Mouse (Mus musculus) neural tube, embryonic 14.5 days (tissue): ENCODE measurements around the gene Olfr1423. TPM values are rescaled to one million over a fixed set of nuclear protein-coding genes. Genes with fewer than 3 reads are reported as not detected.
"Not testable (repeated sequence)": the region's sequence is repeated elsewhere in the genome, so short reads cannot be mapped to it uniquely, and the experiment has no call there.

Source experiments
- ATAC-seq: fragments of 200-750 bp; cut with Nextera tagmentation; 2 replicates; pipeline ENCODE4 v1.8.0; 2017; ENCODE audit warnings: low read depth, mild to moderate bottlenecking, moderate TSS enrichment, moderate library complexity
- H3K27ac ChIP-seq: fragments of 300-500 bp; sonication (generic); 2 replicates; pipeline ENCODE4 v1.5.1; 2014; ENCODE audit warnings: low read depth, mild to moderate bottlenecking, control low read depth, low read length, moderate library complexity, mixed read lengths
- H3K27me3 ChIP-seq: fragments of 300-500 bp; sonication (generic); 2 replicates; pipeline ENCODE4 v1.6.1; 2014; ENCODE audit warnings: low read length; ENCODE audit not compliant: control insufficient read depth, insufficient read depth
- H3K36me3 ChIP-seq: fragments of 300-500 bp; sonication (generic); 2 replicates; pipeline ENCODE4 v1.6.1; 2014; ENCODE audit warnings: low read length, mixed read lengths; ENCODE audit not compliant: control insufficient read depth, insufficient read depth
- H3K4me1 ChIP-seq: fragments of 300-500 bp; sonication (generic); 2 replicates; pipeline ENCODE4 v1.6.1; 2014; ENCODE audit warnings: low read length; ENCODE audit not compliant: control insufficient read depth, insufficient read depth
- H3K4me2 ChIP-seq: fragments of 300-500 bp; sonication (generic); 2 replicates; pipeline ENCODE4 v1.6.1; 2014; ENCODE audit warnings: mild to moderate bottlenecking, low read depth, low read length, control low read depth
- H3K4me3 ChIP-seq: fragments of 300-500 bp; sonication (generic); 2 replicates; pipeline ENCODE4 v1.5.1; 2014; ENCODE audit warnings: low read depth, low read length, control low read depth, mixed read lengths
- H3K9ac ChIP-seq: fragments of 300-500 bp; sonication (generic); replicated peaks from 2 replicates; pipeline ENCODE4 v1.6.1; 2014; ENCODE audit warnings: low read depth, mild to moderate bottlenecking, control low read depth, low read length, mixed read lengths
- H3K9me3 ChIP-seq: fragments of 300-500 bp; sonication (generic); 2 replicates; pipeline ENCODE4 v1.6.1; 2016; ENCODE audit warnings: low read length; ENCODE audit not compliant: control insufficient read depth
- WGBS: fragments of 180-500 bp; shearing (Covaris S2); extraction: QIAGEN DNeasy Blood & Tissue Kit; methylation state at CpG from one replicate; pipeline ENCODE4 v1.1.7; 2014; 5-methylcytosine and 5-hydroxymethylcytosine counted together
- polyA plus RNA-seq: library from polyadenylated mRNA; unstranded; fragments of >200 nt; fragmentation: Nextera tagmentation; extraction: Ambion mirVana; gene quantifications from 2 replicates; pipeline ENCODE4 v1.2.1, GENCODE M21; 2014

Olfr1423 gene
- polyA plus RNA-seq, result not detected in 2 replicates

- H3K4me1 ChIP-seq, result no peaks in the 10 kb centered on the region
- H3K4me2 ChIP-seq, result no peak within 1 kb of the TSS
- 81% methylated on average over 2 of the region's 2 CpGs for WGBS
- H3K4me3 ChIP-seq, result no peak within 1 kb of the TSS
- H3K9me3 ChIP-seq, result no peaks in the 10 kb centered on the region
- ATAC-seq, result no peak
- no peaks in the 10 kb centered on the region for H3K36me3 ChIP-seq
- H3K27me3 ChIP-seq, result no peaks in the 10 kb centered on the region
- H3K27ac ChIP-seq, result no peak within 1 kb of the TSS
- no peak within 1 kb of the TSS for H3K9ac ChIP-seq
These were observed at the start of gene Olfr1423 for GRCm38 (mm10) chr19:12041217-12041616. Olfr1423 (minus strand) TSS chr19:12041317.

GRCm38 (mm10) chr19:12077631-12078030, 36.5 kb upstream of the Olfr1423 start, which contains the start of gene Olfr1425:
Olfr1425 (minus strand) TSS chr19:12077731.
- not testable (repeated sequence) for H3K27ac ChIP-seq, H3K4me2 ChIP-seq, H3K9me3 ChIP-seq, ATAC-seq, H3K4me1 ChIP-seq, H3K9ac ChIP-seq, H3K4me3 ChIP-seq, H3K36me3 ChIP-seq, H3K27me3 ChIP-seq
- WGBS, result 88% methylated on average over 4 of the region's 4 CpGs

- WGBS, result 75% methylated on average over 1 of the region's 1 CpGs
These were observed 28.4 kb upstream of the Olfr1423 start for GRCm38 (mm10) chr19:12069546-12069945.

GRCm38 (mm10) chr19:12067806-12068205, 26.7 kb upstream of the Olfr1423 start:
- 77% methylated on average over 1 of the region's 1 CpGs for WGBS
- not testable (repeated sequence) for H3K4me2 ChIP-seq, H3K4me3 ChIP-seq, H3K36me3 ChIP-seq, H3K27me3 ChIP-seq, ATAC-seq, H3K4me1 ChIP-seq, H3K9me3 ChIP-seq, H3K27ac ChIP-seq, H3K9ac ChIP-seq

More at GRCm38 (mm10) chr19:12069546-12069945, 28.4 kb upstream of the Olfr1423 start:
- not testable (repeated sequence) for H3K4me1 ChIP-seq, H3K36me3 ChIP-seq, H3K4me3 ChIP-seq, H3K27me3 ChIP-seq, H3K9ac ChIP-seq, H3K27ac ChIP-seq, ATAC-seq, H3K4me2 ChIP-seq, H3K9me3 ChIP-seq

GRCm38 (mm10) chr19:12062582-12062981, 21.5 kb upstream of the Olfr1423 start, which contains the start of gene Olfr1424:
Olfr1424 (minus strand) TSS chr19:12062682.
- not testable (repeated sequence) for H3K9me3 ChIP-seq, H3K27ac ChIP-seq, H3K36me3 ChIP-seq, H3K9ac ChIP-seq, H3K4me2 ChIP-seq, ATAC-seq, H3K4me1 ChIP-seq, H3K27me3 ChIP-seq, H3K4me3 ChIP-seq
- WGBS, result 97% methylated on average over 1 of the region's 1 CpGs

GRCm38 (mm10) chr19:12043163-12043562, 2.0 kb upstream of the Olfr1423 start:
- Histone ChIP-seq H3K36me3 (no peaks in the 10 kb centered on the region), H3K9me3 (no peaks in the 10 kb centered on the region), H3K4me3 (no peak overlapping the region), H3K4me1 (no peaks in the 10 kb centered on the region), H3K4me2 (no peak overlapping the region), H3K27ac (no peak overlapping the region), H3K9ac (no peak overlapping the region), H3K27me3 (no peaks in the 10 kb centered on the region)
- no peak for ATAC-seq
- 92% methylated on average over 5 of the region's 5 CpGs for WGBS

- Histone ChIP-seq H3K9ac (no peak overlapping the region), H3K4me2 (no peak overlapping the region), H3K27ac (no peak overlapping the region), H3K36me3 (no peaks in the 10 kb centered on the region), H3K27me3 (no peaks in the 10 kb centered on the region), H3K4me1 (no peaks in the 10 kb centered on the region), H3K9me3 (no peaks in the 10 kb centered on the region), H3K4me3 (no peak overlapping the region)
- ATAC-seq, result no peak
These were observed 3.4 kb downstream of the Olfr1423 start for GRCm38 (mm10) chr19:12037727-12038126.

- H3K27ac ChIP-seq, result no peak overlapping the region
- H3K4me3 ChIP-seq, result no peak overlapping the region
- H3K4me1 ChIP-seq, result no peaks in the 10 kb centered on the region
- no peak overlapping the region for H3K9ac ChIP-seq
- H3K27me3 ChIP-seq, result no peaks in the 10 kb centered on the region
- no peak overlapping the region for H3K4me2 ChIP-seq
- no peak for ATAC-seq
- no peaks in the 10 kb centered on the region for H3K36me3 ChIP-seq
- H3K9me3 ChIP-seq, result no peaks in the 10 kb centered on the region
- WGBS, result 97% methylated on average over 2 of the region's 2 CpGs
These were observed 14.5 kb downstream of the Olfr1423 start for GRCm38 (mm10) chr19:12026606-12027005.

GRCm38 (mm10) chr19:12025333-12025732, 15.8 kb downstream of the Olfr1423 start:
- ATAC-seq, result no peak
- H3K4me2 ChIP-seq, result no peak overlapping the region
- H3K9ac ChIP-seq, result no peak overlapping the region
- no peak overlapping the region for H3K4me3 ChIP-seq
- no peaks in the 10 kb centered on the region for H3K27me3 ChIP-seq
- no peak overlapping the region for H3K27ac ChIP-seq
- 98% methylated on average over 3 of the region's 3 CpGs for WGBS
- no peaks in the 10 kb centered on the region for H3K4me1 ChIP-seq
- H3K36me3 ChIP-seq, result no peaks in the 10 kb centered on the region
- H3K9me3 ChIP-seq, result no peaks in the 10 kb centered on the region
